Mouse (Mus musculus): ENCODE data around the gene Aloxe3. TPM values are rescaled to one million over a fixed set of nuclear protein-coding genes. Genes with fewer than 3 reads are reported as not detected.

Gene Aloxe3
- polyA plus RNA-seq (2014; fragmentation: Nextera tagmentation; extraction: Ambion mirVana), result 0.15 and 0.74 TPM in 2 replicates

DNA sequence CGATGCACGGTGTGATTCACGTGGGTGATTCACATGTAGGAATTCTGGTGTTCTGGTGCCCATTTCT, at the start of gene Aloxe3:
Gene Aloxe3 (plus strand): TSS at position 45 of the 67 bp plus-strand sequence.
- H3K27ac ChIP-seq (ENCODE audit: low read depth, low read length), result no peak within 1 kb of the TSS
- no peaks in the 10 kb centered on the region for H3K36me3 ChIP-seq (ENCODE audit: control insufficient read depth, insufficient read depth, low read length)
- H3K9me3 ChIP-seq (ENCODE audit: control insufficient read depth, low read length), result no peaks in the 10 kb centered on the region
- DNase-seq (ENCODE audit: low spot score, missing footprints) (no peak), ATAC-seq (ENCODE audit: low FRiP score) (no peak)
- 9% methylated on average over 3 of the region's 3 CpGs for WGBS
- H3K9ac ChIP-seq (ENCODE audit: low read length), result peak within 1 kb of the TSS; percentile 62
- H3K27me3 ChIP-seq (ENCODE audit: control insufficient read depth, insufficient read depth, low read length), result peaks cover 4% of the 10 kb centered on the region
- peak within 1 kb of the TSS; percentile 91 for H3K4me2 ChIP-seq
- peaks cover 22% of the 10 kb centered on the region for H3K4me1 ChIP-seq (ENCODE audit: control insufficient read depth, insufficient read depth, low read length)
- H3K4me3 ChIP-seq (ENCODE audit: low read depth, low read length), result peak within 1 kb of the TSS; percentile 61

DNA sequence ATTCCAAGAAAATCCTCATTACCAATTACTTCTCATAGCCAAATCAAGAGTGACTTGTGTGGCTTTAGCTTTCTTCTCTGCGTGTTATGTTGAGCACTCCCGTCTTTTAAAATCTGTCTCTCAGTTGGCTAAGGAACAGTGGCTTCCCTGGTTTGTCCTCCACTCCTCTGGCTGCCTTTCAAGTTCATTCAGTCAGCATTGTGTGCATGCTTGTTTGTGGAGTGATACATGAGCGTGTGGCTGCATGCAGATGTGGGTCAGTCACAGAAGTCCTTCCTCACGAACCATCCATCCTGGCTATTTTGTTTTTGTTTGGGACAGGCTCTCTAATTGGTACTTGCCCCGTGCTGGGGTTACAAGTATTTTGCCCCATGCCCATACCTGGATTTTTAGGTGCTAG, 49.1 kb upstream of the Aloxe3 start:
- DNase-seq (ENCODE audit: low spot score, missing footprints) (no peak), ATAC-seq (ENCODE audit: low FRiP score) (no peak)
- 81% methylated on average over 5 of the region's 5 CpGs for WGBS
- Histone ChIP-seq H3K27me3 (ENCODE audit: control insufficient read depth, insufficient read depth, low read length) (no peaks in the 10 kb centered on the region), H3K4me2 (no peak overlapping the region), H3K9ac (ENCODE audit: low read length) (no peak overlapping the region), H3K4me3 (ENCODE audit: low read depth, low read length) (no peak overlapping the region), H3K27ac (ENCODE audit: low read depth, low read length) (no peak overlapping the region), H3K4me1 (ENCODE audit: control insufficient read depth, insufficient read depth, low read length) (peaks cover 9% of the 10 kb centered on the region), H3K9me3 (ENCODE audit: control insufficient read depth, low read length) (no peaks in the 10 kb centered on the region), H3K36me3 (ENCODE audit: control insufficient read depth, insufficient read depth, low read length) (no peaks in the 10 kb centered on the region)

DNA sequence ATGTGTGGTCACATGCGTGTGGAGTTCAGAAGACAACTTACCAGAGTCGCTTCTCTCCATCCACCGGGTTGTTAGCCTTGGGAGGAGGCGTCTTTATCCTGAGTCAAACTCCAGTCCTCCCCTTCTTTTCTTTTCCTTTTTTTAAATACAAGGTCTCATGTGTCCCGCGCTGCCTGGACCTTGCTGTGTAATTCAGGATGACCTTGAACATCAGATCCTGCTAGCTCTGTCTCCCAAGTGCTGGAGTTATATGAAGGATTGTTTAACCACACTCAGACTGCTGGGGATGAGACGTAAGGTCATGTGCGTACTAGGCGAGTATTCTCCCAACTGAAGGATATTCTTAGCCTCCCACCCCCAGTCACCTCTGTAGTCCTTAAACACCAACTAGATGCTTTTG, 48.4 kb upstream of the Aloxe3 start:
- H3K9me3 ChIP-seq (ENCODE audit: control insufficient read depth, low read length), result no peaks in the 10 kb centered on the region
- WGBS, result 85% methylated on average over 9 of the region's 9 CpGs
- DNase-seq (ENCODE audit: low spot score, missing footprints) (no peak), ATAC-seq (ENCODE audit: low FRiP score) (no peak)
- no peak overlapping the region for H3K9ac ChIP-seq (ENCODE audit: low read length)
- no peaks in the 10 kb centered on the region for H3K27me3 ChIP-seq (ENCODE audit: control insufficient read depth, insufficient read depth, low read length)
- no peak overlapping the region for H3K27ac ChIP-seq (ENCODE audit: low read depth, low read length)
- H3K4me1 ChIP-seq (ENCODE audit: control insufficient read depth, insufficient read depth, low read length), result peaks cover 6% of the 10 kb centered on the region
- H3K36me3 ChIP-seq (ENCODE audit: control insufficient read depth, insufficient read depth, low read length), result no peaks in the 10 kb centered on the region
- no peak overlapping the region for H3K4me2 ChIP-seq
- no peak overlapping the region for H3K4me3 ChIP-seq (ENCODE audit: low read depth, low read length)

GRCm38 (mm10) chr11:69078041-69078440, 47.7 kb upstream of the Aloxe3 start:
- H3K4me2 ChIP-seq, result no peak overlapping the region
- no peak overlapping the region for H3K27ac ChIP-seq (ENCODE audit: low read depth, low read length)
- H3K4me1 ChIP-seq (ENCODE audit: control insufficient read depth, insufficient read depth, low read length), result 0 out of 2 replicates have a peak, but pooled peaks cover 2% of the 10 kb centered on the region
- H3K4me3 ChIP-seq (ENCODE audit: low read depth, low read length), result no peak overlapping the region
- no peaks in the 10 kb centered on the region for H3K27me3 ChIP-seq (ENCODE audit: control insufficient read depth, insufficient read depth, low read length)
- DNase-seq (ENCODE audit: low spot score, missing footprints) (no peak), ATAC-seq (ENCODE audit: low FRiP score) (no peak)
- no peaks in the 10 kb centered on the region for H3K36me3 ChIP-seq (ENCODE audit: control insufficient read depth, insufficient read depth, low read length)
- WGBS, result 84% methylated on average over 6 of the region's 6 CpGs
- no peak overlapping the region for H3K9ac ChIP-seq (ENCODE audit: low read length)
- H3K9me3 ChIP-seq (ENCODE audit: control insufficient read depth, low read length), result no peaks in the 10 kb centered on the region

DNA sequence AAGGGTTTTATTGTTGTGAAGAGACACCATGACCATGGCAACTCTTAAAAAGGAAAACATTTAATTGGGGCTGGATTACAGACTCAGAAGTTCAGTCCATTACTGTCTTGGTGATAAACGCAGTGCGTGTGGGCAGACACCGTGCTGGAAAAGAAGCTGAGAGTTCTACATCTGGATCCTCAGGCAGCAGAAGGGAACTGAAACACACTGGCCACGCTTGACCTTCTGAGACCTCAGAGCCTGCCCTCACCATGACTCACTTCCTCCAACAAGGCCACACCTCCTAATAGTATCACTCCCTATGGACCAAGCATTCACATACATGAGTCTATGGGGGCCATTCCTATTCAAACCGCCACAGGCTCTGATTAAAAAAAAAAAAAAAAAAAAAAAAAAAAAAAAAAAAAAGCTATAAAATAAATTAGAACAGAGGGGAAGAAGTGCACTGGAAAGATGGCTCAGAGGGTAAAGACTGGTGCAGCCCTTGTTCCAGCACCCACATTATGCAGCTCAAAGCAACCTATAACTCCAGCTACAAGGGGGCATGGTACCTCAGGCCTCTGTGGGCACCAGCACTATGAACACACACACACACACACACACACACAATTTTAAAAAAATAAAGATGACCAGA, 46.8 kb upstream of the Aloxe3 start:
- Histone ChIP-seq H3K4me2 (no peak overlapping the region), H3K27me3 (ENCODE audit: control insufficient read depth, insufficient read depth, low read length) (no peaks in the 10 kb centered on the region), H3K9me3 (ENCODE audit: control insufficient read depth, low read length) (no peaks in the 10 kb centered on the region), H3K4me3 (ENCODE audit: low read depth, low read length) (no peak overlapping the region), H3K9ac (ENCODE audit: low read length) (no peak overlapping the region), H3K27ac (ENCODE audit: low read depth, low read length) (no peak overlapping the region), H3K36me3 (ENCODE audit: control insufficient read depth, insufficient read depth, low read length) (no peaks in the 10 kb centered on the region), H3K4me1 (ENCODE audit: control insufficient read depth, insufficient read depth, low read length) (0 out of 2 replicates have a peak, but pooled peaks cover 2% of the 10 kb centered on the region)
- WGBS, result 83% methylated on average over 5 of the region's 5 CpGs
- no peak for DNase-seq (ENCODE audit: low spot score, missing footprints)
- ATAC-seq (ENCODE audit: low FRiP score), result no peak

GRCm38 (mm10) chr11:69080102-69080854, 45.4 kb upstream of the Aloxe3 start:
- Histone ChIP-seq H3K4me3 (ENCODE audit: low read depth, low read length) (no peak overlapping the region), H3K4me1 (ENCODE audit: control insufficient read depth, insufficient read depth, low read length) (no peaks in the 10 kb centered on the region), H3K27me3 (ENCODE audit: control insufficient read depth, insufficient read depth, low read length) (no peaks in the 10 kb centered on the region), H3K4me2 (no peak overlapping the region), H3K27ac (ENCODE audit: low read depth, low read length) (no peak overlapping the region), H3K36me3 (ENCODE audit: control insufficient read depth, insufficient read depth, low read length) (no peaks in the 10 kb centered on the region), H3K9ac (ENCODE audit: low read length) (no peak overlapping the region), H3K9me3 (ENCODE audit: control insufficient read depth, low read length) (no peaks in the 10 kb centered on the region)
- DNase-seq (ENCODE audit: low spot score, missing footprints) (peak; percentile 33), ATAC-seq (ENCODE audit: low FRiP score) (no peak)
- 87% methylated on average over 15 of the region's 15 CpGs for WGBS

- no peak for ATAC-seq (ENCODE audit: low FRiP score)
- Histone ChIP-seq H3K27me3 (ENCODE audit: control insufficient read depth, insufficient read depth, low read length) (no peaks in the 10 kb centered on the region), H3K9ac (ENCODE audit: low read length) (no peak overlapping the region), H3K4me1 (ENCODE audit: control insufficient read depth, insufficient read depth, low read length) (no peaks in the 10 kb centered on the region), H3K36me3 (ENCODE audit: control insufficient read depth, insufficient read depth, low read length) (no peaks in the 10 kb centered on the region), H3K27ac (ENCODE audit: low read depth, low read length) (no peak overlapping the region), H3K4me2 (no peak overlapping the region), H3K9me3 (ENCODE audit: control insufficient read depth, low read length) (no peaks in the 10 kb centered on the region), H3K4me3 (ENCODE audit: low read depth, low read length) (no peak overlapping the region)
- peak; percentile 49 for DNase-seq (ENCODE audit: low spot score, missing footprints)
- WGBS, result 87% methylated on average over 8 of the region's 8 CpGs
Measured at GRCm38 (mm10) chr11:69080855-69081222, 44.9 kb upstream of the Aloxe3 start.

GRCm38 (mm10) chr11:69081613-69082012, 44.1 kb upstream of the Aloxe3 start:
- H3K4me1 ChIP-seq (ENCODE audit: control insufficient read depth, insufficient read depth, low read length), result no peaks in the 10 kb centered on the region
- no peak overlapping the region for H3K27ac ChIP-seq (ENCODE audit: low read depth, low read length)
- 90% methylated on average over 7 of the region's 7 CpGs for WGBS
- ATAC-seq (ENCODE audit: low FRiP score) (no peak), DNase-seq (ENCODE audit: low spot score, missing footprints) (no peak)
- H3K4me2 ChIP-seq, result no peak overlapping the region
- no peaks in the 10 kb centered on the region for H3K36me3 ChIP-seq (ENCODE audit: control insufficient read depth, insufficient read depth, low read length)
- H3K9ac ChIP-seq (ENCODE audit: low read length), result no peak overlapping the region
- no peaks in the 10 kb centered on the region for H3K9me3 ChIP-seq (ENCODE audit: control insufficient read depth, low read length)
- H3K27me3 ChIP-seq (ENCODE audit: control insufficient read depth, insufficient read depth, low read length), result no peaks in the 10 kb centered on the region
- no peak overlapping the region for H3K4me3 ChIP-seq (ENCODE audit: low read depth, low read length)

GRCm38 (mm10) chr11:69085608-69086007, 40.1 kb upstream of the Aloxe3 start:
- ATAC-seq (ENCODE audit: low FRiP score), result no peak

More at GRCm38 (mm10) chr11:69085608-69086007, 40.1 kb upstream of the Aloxe3 start:
- Histone ChIP-seq H3K4me2 (no peak overlapping the region), H3K27me3 (ENCODE audit: control insufficient read depth, insufficient read depth, low read length) (no peaks in the 10 kb centered on the region), H3K9me3 (ENCODE audit: control insufficient read depth, low read length) (no peaks in the 10 kb centered on the region), H3K9ac (ENCODE audit: low read length) (no peak overlapping the region), H3K27ac (ENCODE audit: low read depth, low read length) (no peak overlapping the region), H3K4me3 (ENCODE audit: low read depth, low read length) (no peak overlapping the region), H3K4me1 (ENCODE audit: control insufficient read depth, insufficient read depth, low read length) (peaks cover 13% of the 10 kb centered on the region), H3K36me3 (ENCODE audit: control insufficient read depth, insufficient read depth, low read length) (no peaks in the 10 kb centered on the region; the same call in 1 of the 2 replicates)
- no peak for DNase-seq (ENCODE audit: low spot score, missing footprints)
- WGBS, result 69% methylated on average over 6 of the region's 6 CpGs
